Mouse (Mus musculus) neutrophil, adult 5-6 weeks (primary cell): ENCODE data around the gene Osgep. TPM values are rescaled to one million over a fixed set of nuclear protein-coding genes. Genes with fewer than 3 reads are reported as not detected.
"Not testable (repeated sequence)": the region's sequence is repeated elsewhere in the genome, so short reads cannot be mapped to it uniquely, and the experiment has no call there.

Experiments used
- ATAC-seq: fragments of 151-379, 151-347 bp; 2 replicates; pipeline ENCODE4 v1.8.0; 2017; ENCODE audit warnings: mild to moderate bottlenecking, moderate TSS enrichment; ENCODE audit not compliant: insufficient number of reproducible peaks, poor library complexity, low FRiP score, severe bottlenecking; ENCODE audit errors: extremely low read depth
- total RNA-seq: library from RNA; stranded (forward); fragments of 200-1000 nt; gene quantifications from 2 replicates; pipeline ENCODE4 v1.2.3, GENCODE M21; 2017

Osgep gene
- total RNA-seq, 1 experiment from 2014 or later = 58.8 TPM

DNA sequence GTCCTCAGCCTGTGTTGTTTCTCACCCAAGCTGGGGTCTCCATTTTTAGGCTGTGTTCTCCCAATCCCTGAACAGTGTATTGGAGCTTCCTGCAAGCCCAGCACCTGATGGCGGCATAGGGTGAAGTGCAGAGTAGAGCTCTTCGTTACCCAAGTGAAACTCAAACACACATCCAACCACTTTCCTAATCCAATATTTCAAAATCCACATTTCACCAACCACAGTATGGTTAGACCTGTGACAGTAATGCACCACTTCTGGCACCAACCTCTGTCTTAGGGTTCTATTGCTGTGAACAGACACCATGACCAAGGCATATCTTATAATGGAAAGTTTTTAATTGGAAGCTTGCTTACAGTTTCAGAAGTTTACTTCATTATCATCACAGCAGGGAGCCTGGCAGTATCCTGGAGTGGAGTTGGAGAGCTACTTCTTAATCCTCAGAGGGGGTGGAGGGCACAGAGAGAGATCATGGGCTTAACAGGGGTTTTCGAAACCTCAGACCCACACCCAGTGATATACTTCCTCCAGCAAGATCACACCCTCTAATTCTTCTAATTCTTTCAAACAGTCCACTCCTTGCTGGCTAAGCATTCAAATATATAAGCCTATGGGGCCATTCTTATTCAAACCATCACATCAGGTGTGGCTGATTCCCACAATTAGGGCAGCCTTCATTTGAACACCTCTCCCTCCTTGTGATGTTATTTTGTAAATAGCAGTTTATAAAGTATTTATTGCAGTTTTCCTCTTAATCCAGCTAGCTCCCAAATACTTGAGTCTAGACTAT lies 13.6 kb upstream of the Osgep start:
- no peak for ATAC-seq

DNA sequence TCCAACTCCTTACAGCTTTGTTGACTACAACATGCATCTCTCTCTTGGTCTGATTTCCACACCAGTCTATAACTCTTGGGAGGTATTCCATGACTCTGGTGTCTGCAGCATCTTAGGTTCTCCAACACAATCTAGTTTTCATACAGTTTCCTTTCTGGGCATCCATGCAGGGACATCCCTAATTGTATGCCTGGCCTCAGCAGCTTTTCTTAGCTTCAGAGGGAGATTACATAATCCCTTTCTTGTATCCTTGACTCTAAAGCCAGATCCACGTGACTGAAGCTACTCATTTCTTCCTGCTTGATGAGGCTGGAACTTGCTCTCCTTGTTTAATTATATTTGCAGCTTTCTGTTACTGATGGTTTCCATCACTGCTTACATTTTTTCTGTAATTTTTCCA lies 12.0 kb upstream of the Osgep start:
- ATAC-seq = no peak

DNA sequence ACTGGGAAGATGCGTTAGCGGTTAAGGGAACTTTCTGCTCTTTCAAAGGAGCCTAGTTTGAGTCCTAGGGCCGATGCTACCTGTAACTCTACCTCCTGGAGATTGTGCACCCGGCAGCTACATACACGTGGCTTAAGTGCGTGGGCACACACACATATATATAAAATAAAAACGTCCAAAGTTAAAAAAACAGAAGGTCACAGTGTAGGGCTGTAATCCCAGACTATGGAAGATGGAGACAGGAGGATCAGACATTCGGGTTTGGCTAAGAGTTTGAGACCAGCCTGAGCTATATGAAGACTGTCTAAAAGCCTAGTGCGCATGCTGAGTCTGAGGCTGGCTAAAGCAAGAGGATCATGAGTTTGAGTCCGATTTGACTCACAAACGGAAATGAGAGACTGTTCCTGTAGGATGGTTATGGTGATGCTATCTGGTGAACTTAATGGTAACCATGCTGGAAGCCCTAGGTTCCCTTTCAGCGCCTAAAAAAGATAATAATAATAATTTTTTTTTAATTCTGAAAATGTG lies 6.9 kb upstream of the Osgep start:
- no peak for ATAC-seq

DNA sequence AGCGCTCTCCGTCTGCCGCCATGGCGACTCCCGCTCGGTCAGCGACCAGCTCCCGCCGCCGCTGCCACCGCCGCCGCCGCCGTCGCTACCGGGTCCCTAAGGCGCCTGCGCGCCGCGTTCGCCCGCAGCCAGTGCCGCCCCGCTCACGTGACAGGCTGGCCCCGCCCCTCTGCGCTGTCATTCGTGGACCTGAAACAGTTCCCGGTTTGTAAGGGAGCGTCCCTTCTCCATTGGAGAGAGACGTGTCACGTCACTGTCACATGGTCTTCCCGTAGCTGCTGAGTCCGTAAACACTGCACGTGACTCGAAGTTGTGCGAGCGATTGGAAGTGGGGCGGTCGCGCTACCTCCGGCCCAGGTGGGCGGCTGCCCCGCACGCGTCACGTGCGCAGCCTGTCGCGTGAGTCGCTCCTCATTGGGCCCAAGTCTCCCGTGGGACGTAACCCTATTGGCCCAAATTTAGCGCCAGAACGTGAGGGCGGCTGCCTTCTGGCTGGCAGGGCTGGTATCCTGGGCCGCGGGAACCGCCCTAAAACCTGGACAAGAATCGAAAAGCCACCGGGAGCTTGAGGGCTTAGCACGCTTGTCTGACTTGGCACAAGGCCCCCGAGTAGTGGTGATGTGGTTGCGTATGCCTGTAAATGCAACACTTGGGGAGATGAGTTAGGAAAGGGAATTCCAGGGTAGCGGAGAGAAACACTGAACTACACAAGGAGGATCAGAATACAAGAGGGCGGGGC lies 6.2 kb upstream of the Osgep start, which contains the start of the genes Pip4p1 and Pnp:
Gene Pip4p1 (minus strand): TSS at position 103 of the 739 bp plus-strand sequence.
Gene Pnp (plus strand): TSS at position 329 of the 739 bp plus-strand sequence.
- peak; percentile 94 for ATAC-seq

DNA sequence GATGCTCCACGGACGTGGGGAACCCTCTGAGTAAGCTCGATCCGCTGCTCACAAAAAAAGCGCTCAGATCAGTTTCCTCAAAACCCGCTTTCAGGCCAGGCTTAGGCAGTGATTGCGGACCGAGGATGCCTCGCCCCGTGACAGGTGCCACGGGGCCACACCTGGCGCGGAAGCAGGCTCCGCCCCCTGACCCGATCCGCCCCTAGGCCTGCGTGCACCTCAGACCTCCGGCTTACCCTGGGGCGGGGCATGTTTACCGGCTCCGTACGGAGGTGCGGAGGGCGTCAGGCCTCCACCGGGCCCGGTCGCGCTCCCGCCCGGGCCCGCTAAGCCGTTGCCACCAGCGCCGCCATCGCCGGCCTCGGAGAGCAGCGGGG lies 5.7 kb upstream of the Osgep start:
- ATAC-seq = peak; percentile 33

DNA sequence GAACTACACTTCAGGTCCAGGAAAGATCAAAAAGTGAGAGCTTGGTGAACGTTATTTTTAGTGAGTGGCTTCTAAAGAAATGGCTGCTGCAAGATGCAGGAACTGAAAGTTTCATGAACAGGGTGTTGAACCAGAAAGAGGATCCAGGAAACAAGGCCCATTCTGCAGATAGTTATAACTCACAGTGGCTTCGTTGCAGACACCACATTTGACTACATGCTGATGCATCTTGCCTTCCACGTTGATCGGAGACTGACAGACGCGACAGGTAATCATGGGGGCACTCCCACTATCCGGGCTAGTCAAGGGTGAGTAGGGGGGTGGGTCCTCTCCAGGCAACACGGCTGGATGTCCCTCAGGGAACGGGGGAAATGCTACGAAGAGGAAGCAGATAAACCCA lies 5.3 kb upstream of the Osgep start:
- ATAC-seq = no peak

DNA sequence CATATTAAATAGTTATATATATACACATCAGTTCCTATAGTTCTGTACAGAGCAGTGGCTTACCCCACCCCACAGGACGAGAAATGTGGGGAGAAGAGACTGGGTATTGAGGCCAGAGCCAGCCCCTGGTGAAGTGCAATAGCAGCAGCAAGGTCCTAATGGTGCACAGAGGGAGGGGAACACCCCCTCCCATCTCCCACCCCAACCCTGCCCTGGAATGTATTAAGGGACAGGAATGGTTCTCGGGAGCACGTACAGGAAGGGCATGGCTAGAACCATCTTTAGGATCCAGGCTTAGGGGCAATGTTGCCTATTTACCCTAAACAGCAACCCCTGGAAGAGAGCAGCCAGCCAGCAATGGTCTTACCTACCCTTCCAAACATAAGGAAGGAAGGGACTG lies 2.7 kb upstream of the Osgep start:
- ATAC-seq = no peak

- no peak for ATAC-seq
Observed at GRCm38 (mm10) chr14:50925111-50925920, 623 bp upstream of the Osgep start.

- ATAC-seq = not testable (repeated sequence)
Observed at GRCm38 (mm10) chr14:50923437-50923836, 1.3 kb downstream of the Osgep start.

- no peak for ATAC-seq
Observed at GRCm38 (mm10) chr14:50911356-50911755, 13.3 kb downstream of the Osgep start.

DNA sequence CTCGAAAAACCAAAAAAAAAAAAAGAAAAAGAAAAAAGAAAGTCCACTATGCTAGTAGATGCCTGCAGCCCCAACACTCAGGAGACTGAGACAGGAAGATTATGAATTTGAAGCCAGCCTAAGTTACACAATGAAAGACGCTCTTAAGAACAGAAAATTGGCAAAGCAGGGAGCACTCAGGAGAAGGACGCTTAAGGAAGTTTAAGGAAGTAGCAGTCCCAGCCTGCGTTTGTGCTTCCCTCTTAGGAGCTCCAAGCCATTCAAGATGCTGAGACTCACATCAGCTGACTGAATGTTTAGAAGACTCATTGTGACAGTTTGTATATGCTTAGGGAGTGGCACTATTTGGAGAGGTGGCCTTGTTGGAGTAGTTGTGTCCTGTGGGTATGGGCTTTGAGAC lies 16.6 kb downstream of the Osgep start:
- no peak for ATAC-seq

DNA sequence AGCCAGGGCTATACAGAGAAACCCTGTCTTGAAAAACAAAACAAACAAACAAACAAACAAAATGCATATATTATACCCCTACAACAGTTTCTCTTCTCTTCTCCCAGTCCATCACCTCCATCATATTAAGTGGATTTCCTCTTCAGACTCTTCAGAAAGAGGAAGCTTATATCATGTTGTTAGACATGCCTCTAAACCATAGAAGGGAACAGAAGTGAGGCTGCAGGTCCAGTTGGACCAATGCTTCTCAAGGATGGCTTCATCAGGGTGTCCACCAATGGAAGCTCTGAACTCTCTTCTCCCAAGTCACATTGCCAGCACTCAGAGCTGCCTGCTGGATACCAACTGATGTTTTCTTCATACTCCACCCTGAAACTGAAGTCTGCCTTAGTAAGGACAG lies 19.4 kb downstream of the Osgep start:
- not testable (repeated sequence) for ATAC-seq

GRCm38 (mm10) chr14:50904828-50905129 lies 19.9 kb downstream of the Osgep start:
- no peak for ATAC-seq

DNA sequence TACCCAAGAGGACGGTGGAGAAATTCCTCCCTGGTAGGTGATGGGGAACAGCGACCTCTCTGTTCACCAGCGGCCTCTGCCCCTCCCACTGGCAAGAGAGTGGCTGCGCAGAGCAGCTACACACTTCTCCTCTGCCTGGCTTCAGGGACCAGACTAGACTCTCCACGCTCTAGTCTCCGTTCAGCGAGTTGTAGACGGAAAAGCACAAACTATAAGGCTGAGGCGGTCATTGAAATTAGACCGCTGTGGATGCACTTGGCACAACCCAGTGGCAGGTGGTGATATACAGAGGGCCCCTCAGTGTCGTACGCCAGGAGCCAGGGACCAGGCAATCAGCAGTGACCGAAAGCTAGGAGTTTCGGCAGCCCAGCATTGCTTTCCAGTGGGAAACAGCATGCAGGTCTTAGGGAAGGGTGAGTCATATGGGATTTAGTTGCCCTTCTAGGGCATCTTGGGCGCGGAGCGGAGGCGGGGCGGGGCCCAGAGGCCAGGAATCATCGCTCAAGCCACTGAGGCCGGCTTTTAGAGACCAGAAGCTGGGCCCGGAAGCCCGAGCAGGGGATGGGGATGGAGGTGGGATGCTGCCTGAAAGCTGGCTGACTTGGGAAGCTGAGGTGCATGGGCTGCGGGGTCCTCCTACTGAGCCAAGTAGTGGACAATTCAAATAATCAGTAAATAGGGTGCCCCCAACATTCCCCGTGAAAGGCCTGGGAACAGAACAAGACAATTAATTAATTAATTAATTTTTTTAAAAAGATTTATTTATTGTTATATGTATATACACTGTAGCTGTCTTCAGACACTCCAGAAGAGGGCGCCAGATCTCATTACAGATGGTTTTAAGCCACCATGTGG lies 20.5 kb downstream of the Osgep start:
- ATAC-seq = 0 out of 2 replicates have a peak, but pooled peaks have one; percentile 51

- peak; percentile 33; the same call in 1 of the 2 replicates for ATAC-seq
Observed at GRCm38 (mm10) chr14:50897992-50898391, 26.7 kb downstream of the Osgep start.

- ATAC-seq = no peak
Observed at GRCm38 (mm10) chr14:50897374-50897765, 27.3 kb downstream of the Osgep start, which contains the start of gene Klhl33. Klhl33 (minus strand) TSS chr14:50897507.

GRCm38 (mm10) chr14:50896747-50897373 lies 27.8 kb downstream of the Osgep start:
- no peak for ATAC-seq
